Mouse (Mus musculus) heart, embryonic 10.5 days (tissue): ENCODE results near the gene Wnt2. TPM values are rescaled to one million over a fixed set of nuclear protein-coding genes. Genes with fewer than 3 reads are reported as not detected.

ENCODE experiments used
- DNase-seq: peaks from one replicate; pipeline ENCODE4 v3.0.0-alpha.2; 2017; ENCODE audit warnings: low spot score
- H3K27ac ChIP-seq: fragments of 300-500 bp; sonication (generic); 2 replicates; pipeline ENCODE4 v1.5.1; 2016; ENCODE audit warnings: mild to moderate bottlenecking
- H3K27me3 ChIP-seq: fragments of 300-500 bp; sonication (generic); 2 replicates; pipeline ENCODE4 v1.6.1; 2016; ENCODE audit warnings: mild to moderate bottlenecking; ENCODE audit not compliant: poor library complexity, insufficient read depth, severe bottlenecking
- H3K36me3 ChIP-seq: fragments of 300-500 bp; sonication (generic); 2 replicates; pipeline ENCODE4 v1.6.1; 2016; ENCODE audit warnings: mild to moderate bottlenecking, moderate library complexity
- H3K4me1 ChIP-seq: fragments of 300-500 bp; sonication (generic); 2 replicates; pipeline ENCODE4 v1.6.1; 2016; ENCODE audit warnings: mild to moderate bottlenecking
- H3K4me3 ChIP-seq: fragments of 300-500 bp; sonication (generic); 2 replicates; pipeline ENCODE4 v1.5.1; 2016; ENCODE audit warnings: mild to moderate bottlenecking, moderate library complexity
- H3K9me3 ChIP-seq: fragments of 300-500 bp; sonication (generic); 2 replicates; pipeline ENCODE4 v1.6.1; 2016; ENCODE audit warnings: mild to moderate bottlenecking, moderate library complexity
- WGBS: fragments of 180-500 bp; shearing (Covaris S2); methylation state at CpG from one replicate; pipeline ENCODE4 v1.1.7; 2016; 5-methylcytosine and 5-hydroxymethylcytosine counted together
- polyA plus RNA-seq: library from polyadenylated mRNA; unstranded; fragments of >200 nt; fragmentation: Nextera tagmentation; extraction: Ambion mirVana; gene quantifications from 2 replicates; pipeline ENCODE4 v1.2.1, GENCODE M21; 2016

The Wnt2 gene
- polyA plus RNA-seq, 1 experiment from 2014 or later: 40.3 TPM

GRCm38 (mm10) chr6:17969815-17970214, 60.6 kb downstream of the Wnt2 start:
- Histone ChIP-seq H3K27me3 (no peaks in the 10 kb centered on the region), H3K4me3 (no peak overlapping the region), H3K27ac (no peak overlapping the region), H3K36me3 (no peaks in the 10 kb centered on the region), H3K4me1 (0 out of 2 replicates have a peak, but pooled peaks cover 3% of the 10 kb centered on the region), H3K9me3 (no peaks in the 10 kb centered on the region)
- no peak for DNase-seq
- WGBS: 90% methylated on average over 1 of the region's 1 CpGs

DNA sequence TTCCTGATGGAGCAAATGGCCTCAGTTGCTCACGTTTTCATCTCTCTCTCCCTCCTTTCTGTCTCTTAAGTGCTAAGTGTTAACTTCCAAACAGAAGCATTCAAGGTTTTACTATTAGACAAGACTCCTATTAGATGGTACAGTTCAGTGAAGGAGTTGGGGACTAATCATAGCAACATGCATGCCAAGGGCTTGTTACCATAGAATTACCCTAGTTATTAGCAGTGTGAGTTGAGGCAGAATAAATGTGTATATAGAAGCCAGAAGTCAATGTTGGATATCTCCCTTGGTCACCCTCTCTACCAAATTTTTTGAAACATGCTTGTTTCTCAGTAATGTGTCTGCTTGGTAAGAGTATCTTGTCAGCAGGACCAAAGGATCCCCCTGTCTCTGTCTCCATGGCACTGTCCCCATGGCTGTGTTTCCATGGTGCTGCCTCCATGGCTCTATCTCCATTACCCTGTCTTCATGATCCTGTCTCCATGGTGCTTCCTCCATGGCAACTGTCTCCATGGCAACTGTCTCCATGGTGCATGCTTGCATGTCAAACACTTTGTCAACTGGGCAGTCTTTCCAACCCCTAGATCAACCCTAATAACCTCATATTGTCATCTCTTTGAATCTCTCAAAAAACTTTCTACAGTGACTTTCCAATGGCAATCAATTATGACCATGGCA, 61.8 kb downstream of the Wnt2 start:
- no peaks in the 10 kb centered on the region for H3K27me3 ChIP-seq
- WGBS: 69% methylated on average over 1 of the region's 1 CpGs
- H3K4me3 ChIP-seq: no peak overlapping the region
- no peaks in the 10 kb centered on the region for H3K9me3 ChIP-seq
- H3K4me1 ChIP-seq: 0 out of 2 replicates have a peak, but pooled peaks cover 3% of the 10 kb centered on the region
- H3K36me3 ChIP-seq: no peaks in the 10 kb centered on the region
- H3K27ac ChIP-seq: no peak overlapping the region
- no peak for DNase-seq

DNA sequence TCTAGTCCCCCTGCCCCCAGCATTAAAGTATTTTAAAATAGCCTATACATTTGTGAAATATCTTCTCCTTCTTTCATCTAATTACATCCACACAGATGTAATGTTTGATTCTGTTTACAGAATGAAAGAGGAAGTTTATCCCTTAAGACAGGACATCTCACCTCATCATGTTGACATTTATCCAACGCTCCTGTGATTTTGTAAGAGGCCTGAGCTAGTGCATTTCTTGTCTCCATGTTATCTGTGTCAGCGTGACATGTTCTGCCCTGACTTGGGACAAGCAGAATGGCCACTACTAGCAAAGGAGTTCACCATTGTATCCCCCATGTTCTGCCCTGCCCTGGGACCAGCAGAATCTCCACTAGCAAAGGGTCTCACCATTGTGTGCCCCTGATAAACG, 66.9 kb downstream of the Wnt2 start:
- H3K36me3 ChIP-seq: no peaks in the 10 kb centered on the region
- H3K27ac ChIP-seq: no peak overlapping the region
- H3K4me1 ChIP-seq: no peaks in the 10 kb centered on the region
- H3K27me3 ChIP-seq: no peaks in the 10 kb centered on the region
- H3K4me3 ChIP-seq: no peak overlapping the region
- DNase-seq: no peak
- no peaks in the 10 kb centered on the region for H3K9me3 ChIP-seq
- 58% methylated on average over 3 of the region's 3 CpGs for WGBS

GRCm38 (mm10) chr6:17951779-17952178, 78.6 kb downstream of the Wnt2 start:
- no peak for DNase-seq
- Histone ChIP-seq H3K27me3 (no peaks in the 10 kb centered on the region), H3K4me1 (peaks cover 25% of the 10 kb centered on the region), H3K4me3 (no peak overlapping the region), H3K9me3 (no peaks in the 10 kb centered on the region), H3K36me3 (no peaks in the 10 kb centered on the region), H3K27ac (no peak overlapping the region)
- 90% methylated on average over 8 of the region's 8 CpGs for WGBS

- Histone ChIP-seq H3K27ac (no peak overlapping the region), H3K4me3 (no peak overlapping the region), H3K4me1 (peaks cover 38% of the 10 kb centered on the region), H3K27me3 (no peaks in the 10 kb centered on the region), H3K36me3 (no peaks in the 10 kb centered on the region), H3K9me3 (no peaks in the 10 kb centered on the region)
- WGBS: 84% methylated on average over 5 of the region's 5 CpGs
- DNase-seq: no peak
Observed at GRCm38 (mm10) chr6:17949103-17949502, 81.3 kb downstream of the Wnt2 start.

DNA sequence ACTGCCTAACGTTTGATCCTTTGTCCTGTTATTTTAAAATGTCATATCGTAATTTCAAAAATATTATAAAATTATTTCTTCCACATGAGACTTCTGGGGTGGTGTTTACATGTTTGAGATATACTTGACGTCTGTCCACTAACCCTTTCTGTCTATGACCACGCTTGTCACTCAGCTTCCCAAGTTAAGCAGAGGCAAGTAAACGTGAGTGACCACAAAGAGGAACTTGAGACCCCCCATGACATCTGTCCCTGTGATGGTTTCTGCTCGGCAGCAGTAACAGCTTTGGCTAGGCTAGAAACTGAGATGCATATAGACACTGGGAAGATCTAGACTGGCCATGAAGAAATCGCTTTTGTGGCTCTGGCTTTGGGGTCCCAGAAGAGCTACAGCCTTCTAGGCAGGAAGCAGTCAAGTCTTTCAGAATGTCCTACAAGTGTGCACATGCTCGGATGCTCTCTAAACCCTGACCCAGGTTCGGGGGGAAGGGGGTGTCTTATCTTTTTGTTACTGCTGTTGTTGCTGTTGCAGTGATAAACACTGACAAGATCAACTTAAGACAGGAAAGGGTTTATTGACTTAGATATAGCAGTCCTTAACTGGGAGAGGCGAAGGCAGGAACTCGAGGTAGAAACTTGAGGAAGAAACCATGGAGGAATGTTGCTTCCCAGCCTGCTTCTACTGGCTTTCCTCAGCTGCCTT, 83.1 kb downstream of the Wnt2 start:
- H3K9me3 ChIP-seq: no peaks in the 10 kb centered on the region
- WGBS: 45% methylated on average over 11 of the region's 11 CpGs
- H3K27me3 ChIP-seq: no peaks in the 10 kb centered on the region
- peaks cover 41% of the 10 kb centered on the region for H3K4me1 ChIP-seq
- no peak overlapping the region for H3K4me3 ChIP-seq
- DNase-seq: no peak
- H3K27ac ChIP-seq: no peak overlapping the region; the same call in 1 of the 2 replicates
- no peaks in the 10 kb centered on the region for H3K36me3 ChIP-seq

GRCm38 (mm10) chr6:17946456-17946855, 83.9 kb downstream of the Wnt2 start:
- Histone ChIP-seq H3K36me3 (no peaks in the 10 kb centered on the region), H3K4me3 (no peak overlapping the region), H3K4me1 (peaks cover 46% of the 10 kb centered on the region), H3K27me3 (no peaks in the 10 kb centered on the region), H3K9me3 (no peaks in the 10 kb centered on the region), H3K27ac (peak overlapping the region; percentile 42; the same call in 1 of the 2 replicates)
- WGBS: 38% methylated on average over 5 of the region's 5 CpGs
- peak; percentile 57 for DNase-seq

GRCm38 (mm10) chr6:17943877-17944617, 86.3 kb downstream of the Wnt2 start:
- WGBS: 66% methylated on average over 9 of the region's 9 CpGs
- DNase-seq: no peak

DNA sequence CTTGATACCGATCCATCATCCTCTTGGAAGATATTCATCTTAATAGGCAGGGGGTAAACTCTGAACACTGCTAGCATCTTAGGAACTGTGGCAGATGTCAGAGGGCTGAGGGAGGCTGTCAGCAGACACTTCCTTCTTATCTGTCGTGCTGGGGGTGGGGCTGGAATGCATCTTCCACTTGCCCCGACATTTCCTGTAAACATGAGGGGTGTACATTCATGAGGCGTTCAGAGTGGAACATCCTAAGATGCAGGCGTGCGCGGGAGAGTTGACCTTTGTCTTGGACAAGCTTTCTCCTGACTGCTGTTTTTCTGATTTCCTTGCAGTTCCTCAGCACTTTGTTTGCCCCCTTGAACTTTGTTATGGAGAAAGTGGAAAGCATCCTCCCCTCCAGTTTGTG, 88.0 kb downstream of the Wnt2 start:
- H3K9me3 ChIP-seq: no peaks in the 10 kb centered on the region
- DNase-seq: no peak
- H3K27ac ChIP-seq: peak overlapping the region; percentile 67; the same call in 1 of the 2 replicates
- no peak overlapping the region for H3K4me3 ChIP-seq
- no peaks in the 10 kb centered on the region for H3K27me3 ChIP-seq
- 12% methylated on average over 7 of the region's 7 CpGs for WGBS
- H3K36me3 ChIP-seq: no peaks in the 10 kb centered on the region
- peaks cover 69% of the 10 kb centered on the region for H3K4me1 ChIP-seq

More at GRCm38 (mm10) chr6:17943877-17944617, 86.3 kb downstream of the Wnt2 start:
- Histone ChIP-seq H3K4me1 (peaks cover 62% of the 10 kb centered on the region), H3K27ac (0 out of 2 replicates have a peak overlapping the region, but pooled peaks have one; percentile 4), H3K4me3 (no peak overlapping the region), H3K36me3 (no peaks in the 10 kb centered on the region), H3K27me3 (no peaks in the 10 kb centered on the region), H3K9me3 (no peaks in the 10 kb centered on the region)

DNA sequence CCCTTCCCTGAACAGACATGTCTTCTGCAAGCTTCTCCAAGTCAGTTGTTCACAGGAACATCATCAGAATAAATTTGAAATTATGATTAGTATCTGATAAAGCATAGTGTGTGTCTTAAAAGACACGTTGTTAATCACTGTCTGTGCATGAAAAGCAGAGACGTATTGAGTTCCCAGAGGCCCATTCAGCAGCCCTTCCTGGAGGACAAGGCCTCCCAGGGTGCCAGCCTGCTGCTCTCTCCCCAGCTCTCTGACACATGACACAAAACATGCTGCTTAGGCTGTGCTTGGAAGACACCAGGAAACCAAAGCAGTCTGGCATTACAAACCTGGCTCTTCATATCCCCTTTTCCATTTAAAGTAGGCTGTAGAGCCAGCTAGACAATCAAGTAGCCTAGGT, 88.5 kb downstream of the Wnt2 start:
- no peaks in the 10 kb centered on the region for H3K27me3 ChIP-seq
- H3K4me3 ChIP-seq: no peak overlapping the region
- H3K9me3 ChIP-seq: no peaks in the 10 kb centered on the region
- WGBS: 14% methylated on average over 2 of the region's 2 CpGs
- H3K4me1 ChIP-seq: peaks cover 66% of the 10 kb centered on the region
- H3K27ac ChIP-seq: peak overlapping the region; percentile 67; the same call in 1 of the 2 replicates
- no peak for DNase-seq
- no peaks in the 10 kb centered on the region for H3K36me3 ChIP-seq
